Mouse (Mus musculus) stomach, postnatal 0 days (tissue): ENCODE results near the gene Hif3a.

Source experiments
- CTCF ChIP-seq: IDR thresholded peaks from 2 replicates; pipeline ENCODE4 v1.5.1; 2016; ENCODE audit warnings: antibody characterized with exemption, low read depth, mild to moderate bottlenecking, moderate library complexity
- EP300 ChIP-seq: optimal IDR thresholded peaks from 2 replicates; pipeline ENCODE3; 2016; ENCODE audit warnings: antibody characterized with exemption

GRCm38 (mm10) chr7:16982859-16983568 lies 79.2 kb downstream of the Hif3a start, which contains the start of gene Gm42372:
- TF ChIP-seq CTCF (no peak), EP300 (no peak)
